Mouse (Mus musculus) midbrain, embryonic 13.5 days (tissue): Measurements from ENCODE around the gene Ahcyl2. TPM values are rescaled to one million over a fixed set of nuclear protein-coding genes. Genes with fewer than 3 reads are reported as not detected.

Experiments
- ATAC-seq: fragments of 200-750 bp; cut with Nextera tagmentation; 2 replicates; pipeline ENCODE4 v1.8.0; 2017; ENCODE audit warnings: mild to moderate bottlenecking, moderate TSS enrichment, moderate library complexity
- H3K27ac ChIP-seq: fragments of 300-500 bp; sonication (generic); 2 replicates; pipeline ENCODE4 v1.5.1; 2015; ENCODE audit warnings: inconsistent platforms, mild to moderate bottlenecking, moderate library complexity
- H3K27me3 ChIP-seq: fragments of 300-500 bp; sonication (generic); 2 replicates; pipeline ENCODE4 v1.6.1; 2015; ENCODE audit warnings: mild to moderate bottlenecking, inconsistent platforms
- H3K36me3 ChIP-seq: fragments of 300-500 bp; sonication (generic); 2 replicates; pipeline ENCODE4 v1.6.1; 2015; ENCODE audit warnings: mild to moderate bottlenecking, inconsistent platforms
- H3K4me1 ChIP-seq: fragments of 300-500 bp; sonication (generic); replicated peaks from 2 replicates; pipeline ENCODE4 v1.6.1; 2015; ENCODE audit warnings: inconsistent platforms
- H3K4me2 ChIP-seq: fragments of 300-500 bp; sonication (generic); replicated peaks from 2 replicates; pipeline ENCODE4 v1.6.1; 2015; ENCODE audit warnings: moderate library complexity, mild to moderate bottlenecking, inconsistent platforms
- H3K4me3 ChIP-seq: fragments of 300-500 bp; sonication (generic); replicated peaks from 2 replicates; pipeline ENCODE4 v1.5.1; 2015; ENCODE audit warnings: mild to moderate bottlenecking, inconsistent platforms
- H3K9ac ChIP-seq: fragments of 300-500 bp; sonication (generic); replicated peaks from 2 replicates; pipeline ENCODE4 v1.6.1; 2015; ENCODE audit warnings: mild to moderate bottlenecking, inconsistent platforms
- H3K9me3 ChIP-seq: fragments of 300-500 bp; sonication (generic); 2 replicates; pipeline ENCODE4 v1.6.1; 2016; ENCODE audit warnings: mild to moderate bottlenecking, inconsistent platforms
- WGBS: fragments of 180-500 bp; shearing (Covaris S2); methylation state at CpG from one replicate; pipeline ENCODE4 v1.1.7; 2015; 5-methylcytosine and 5-hydroxymethylcytosine counted together
- polyA plus RNA-seq: library from polyadenylated mRNA; unstranded; fragments of >200 nt; fragmentation: Nextera tagmentation; extraction: Ambion mirVana; gene quantifications from 2 replicates; pipeline ENCODE4 v1.2.1, GENCODE M21; 2015

The Ahcyl2 gene
- polyA plus RNA-seq, 1 experiment from 2014 or later: 13.1 TPM

GRCm38 (mm10) chr6:29775609-29776008 is 7.8 kb downstream of the Ahcyl2 start:
- Histone ChIP-seq H3K4me2 (no peak overlapping the region), H3K27ac (no peak overlapping the region), H3K4me3 (no peak overlapping the region), H3K9ac (no peak overlapping the region), H3K4me1 (peaks cover 8% of the 10 kb centered on the region), H3K27me3 (no peaks in the 10 kb centered on the region), H3K36me3 (no peaks in the 10 kb centered on the region), H3K9me3 (no peaks in the 10 kb centered on the region)
- 97% methylated on average over 1 of the region's 1 CpGs for WGBS
- no peak for ATAC-seq

- WGBS: 92% methylated on average over 4 of the region's 4 CpGs
- H3K27me3 ChIP-seq: no peaks in the 10 kb centered on the region
- no peaks in the 10 kb centered on the region for H3K36me3 ChIP-seq
- no peak overlapping the region for H3K27ac ChIP-seq
- no peak for ATAC-seq
- H3K9ac ChIP-seq: no peak overlapping the region
- no peak overlapping the region for H3K4me2 ChIP-seq
- no peaks in the 10 kb centered on the region for H3K4me1 ChIP-seq
- H3K4me3 ChIP-seq: no peak overlapping the region
- no peaks in the 10 kb centered on the region for H3K9me3 ChIP-seq
Observed at GRCm38 (mm10) chr6:29776542-29777237, 8.9 kb downstream of the Ahcyl2 start.

GRCm38 (mm10) chr6:29777238-29777555 is 9.4 kb downstream of the Ahcyl2 start:
- Histone ChIP-seq H3K4me1 (no peaks in the 10 kb centered on the region), H3K36me3 (no peaks in the 10 kb centered on the region), H3K9ac (no peak overlapping the region), H3K27me3 (no peaks in the 10 kb centered on the region), H3K4me2 (no peak overlapping the region), H3K9me3 (no peaks in the 10 kb centered on the region), H3K4me3 (no peak overlapping the region), H3K27ac (no peak overlapping the region)
- ATAC-seq: no peak
- 77% methylated on average over 3 of the region's 3 CpGs for WGBS

GRCm38 (mm10) chr6:29780082-29780481 is 12.3 kb downstream of the Ahcyl2 start:
- H3K4me3 ChIP-seq: no peak overlapping the region
- H3K4me1 ChIP-seq: no peaks in the 10 kb centered on the region
- no peak overlapping the region for H3K27ac ChIP-seq
- H3K9me3 ChIP-seq: no peaks in the 10 kb centered on the region
- H3K9ac ChIP-seq: no peak overlapping the region
- H3K36me3 ChIP-seq: no peaks in the 10 kb centered on the region
- H3K27me3 ChIP-seq: no peaks in the 10 kb centered on the region
- no peak overlapping the region for H3K4me2 ChIP-seq
- ATAC-seq: no peak

- no peak for ATAC-seq
- 97% methylated on average over 2 of the region's 2 CpGs for WGBS
- H3K27me3 ChIP-seq: no peaks in the 10 kb centered on the region
- no peak overlapping the region for H3K4me3 ChIP-seq
- H3K9ac ChIP-seq: no peak overlapping the region
- H3K4me1 ChIP-seq: no peaks in the 10 kb centered on the region
- H3K4me2 ChIP-seq: no peak overlapping the region
- no peaks in the 10 kb centered on the region for H3K9me3 ChIP-seq
- H3K36me3 ChIP-seq: no peaks in the 10 kb centered on the region
- no peak overlapping the region for H3K27ac ChIP-seq
Observed at GRCm38 (mm10) chr6:29780571-29780970, 12.8 kb downstream of the Ahcyl2 start.

GRCm38 (mm10) chr6:29782239-29782638 is 14.4 kb downstream of the Ahcyl2 start:
- Histone ChIP-seq H3K27ac (no peak overlapping the region), H3K4me3 (no peak overlapping the region), H3K4me1 (no peaks in the 10 kb centered on the region), H3K9me3 (no peaks in the 10 kb centered on the region), H3K9ac (no peak overlapping the region), H3K4me2 (no peak overlapping the region), H3K36me3 (no peaks in the 10 kb centered on the region), H3K27me3 (no peaks in the 10 kb centered on the region)
- 69% methylated on average over 1 of the region's 1 CpGs for WGBS
- ATAC-seq: no peak

- Histone ChIP-seq H3K4me1 (0 out of 2 replicates have a peak, but pooled peaks cover 4% of the 10 kb centered on the region), H3K36me3 (no peaks in the 10 kb centered on the region), H3K4me2 (no peak overlapping the region), H3K4me3 (no peak overlapping the region), H3K27me3 (no peaks in the 10 kb centered on the region), H3K27ac (no peak overlapping the region), H3K9ac (no peak overlapping the region), H3K9me3 (no peaks in the 10 kb centered on the region)
- no peak for ATAC-seq
- 92% methylated on average over 6 of the region's 6 CpGs for WGBS
Observed at GRCm38 (mm10) chr6:29783960-29784359, 16.1 kb downstream of the Ahcyl2 start.

- no peak overlapping the region for H3K4me2 ChIP-seq
- no peak overlapping the region for H3K4me3 ChIP-seq
- no peaks in the 10 kb centered on the region for H3K36me3 ChIP-seq
- 0 out of 2 replicates have a peak, but pooled peaks cover 4% of the 10 kb centered on the region for H3K4me1 ChIP-seq
- ATAC-seq: no peak
- no peaks in the 10 kb centered on the region for H3K9me3 ChIP-seq
- no peak overlapping the region for H3K9ac ChIP-seq
- WGBS: 88% methylated on average over 3 of the region's 3 CpGs
- H3K27ac ChIP-seq: no peak overlapping the region
- no peaks in the 10 kb centered on the region for H3K27me3 ChIP-seq
Observed at GRCm38 (mm10) chr6:29784413-29785021, 16.7 kb downstream of the Ahcyl2 start.

- Histone ChIP-seq H3K9ac (no peak overlapping the region), H3K9me3 (no peaks in the 10 kb centered on the region), H3K4me1 (0 out of 2 replicates have a peak, but pooled peaks cover 4% of the 10 kb centered on the region), H3K27ac (no peak overlapping the region), H3K4me2 (no peak overlapping the region), H3K36me3 (no peaks in the 10 kb centered on the region), H3K4me3 (no peak overlapping the region), H3K27me3 (no peaks in the 10 kb centered on the region)
- 91% methylated on average over 5 of the region's 5 CpGs for WGBS
- ATAC-seq: no peak
Observed at GRCm38 (mm10) chr6:29785759-29786158, 17.9 kb downstream of the Ahcyl2 start.

- Histone ChIP-seq H3K27me3 (no peaks in the 10 kb centered on the region), H3K9ac (no peak overlapping the region), H3K4me1 (0 out of 2 replicates have a peak, but pooled peaks cover 4% of the 10 kb centered on the region), H3K4me2 (no peak overlapping the region), H3K4me3 (no peak overlapping the region), H3K9me3 (no peaks in the 10 kb centered on the region), H3K27ac (no peak overlapping the region), H3K36me3 (no peaks in the 10 kb centered on the region)
- 6% methylated on average over 3 of the region's 3 CpGs for WGBS
- no peak for ATAC-seq
Observed at GRCm38 (mm10) chr6:29788779-29789350, 21.1 kb downstream of the Ahcyl2 start.

- Histone ChIP-seq H3K9ac (no peak overlapping the region), H3K27me3 (no peaks in the 10 kb centered on the region), H3K4me3 (no peak overlapping the region), H3K4me2 (no peak overlapping the region), H3K27ac (no peak overlapping the region), H3K4me1 (0 out of 2 replicates have a peak, but pooled peaks cover 4% of the 10 kb centered on the region), H3K36me3 (no peaks in the 10 kb centered on the region), H3K9me3 (no peaks in the 10 kb centered on the region)
- 85% methylated on average over 3 of the region's 3 CpGs for WGBS
- no peak for ATAC-seq
Observed at GRCm38 (mm10) chr6:29790014-29790698, 22.3 kb downstream of the Ahcyl2 start.

GRCm38 (mm10) chr6:29793520-29793919 is 25.7 kb downstream of the Ahcyl2 start:
- H3K27ac ChIP-seq: no peak overlapping the region
- H3K36me3 ChIP-seq: no peaks in the 10 kb centered on the region
- H3K4me3 ChIP-seq: no peak overlapping the region
- 0 out of 2 replicates have a peak, but pooled peaks cover 4% of the 10 kb centered on the region for H3K4me1 ChIP-seq
- ATAC-seq: no peak
- H3K9me3 ChIP-seq: no peaks in the 10 kb centered on the region
- H3K4me2 ChIP-seq: no peak overlapping the region
- H3K9ac ChIP-seq: no peak overlapping the region
- WGBS: 67% methylated on average over 1 of the region's 1 CpGs
- no peaks in the 10 kb centered on the region for H3K27me3 ChIP-seq
